Mouse (Mus musculus): ENCODE measurements around the gene Tfap2a.

The Tfap2a gene

GRCm38 (mm10) chr13:40738196-40738880 is at the start of gene Tfap2a:
Gene Tfap2a (minus strand): TSS chr13:40738376.
- DNase-seq (ENCODE audit: low read depth in 1 of 2, low spot score in 2 of 2): no peak

- no peak for DNase-seq (ENCODE audit: low read depth in 1 of 2, low spot score in 2 of 2)
Observed at GRCm38 (mm10) chr13:40784202-40784771, 46.1 kb upstream of the Tfap2a start.

GRCm38 (mm10) chr13:40757995-40758394 is 19.8 kb upstream of the Tfap2a start:
- no peak for DNase-seq (ENCODE audit: low read depth in 1 of 2, low spot score in 2 of 2)

- DNase-seq (ENCODE audit: low read depth in 1 of 2, low spot score in 2 of 2): no peak
Observed at GRCm38 (mm10) chr13:40756356-40756755, 18.2 kb upstream of the Tfap2a start.

- DNase-seq (ENCODE audit: low read depth in 1 of 2, low spot score in 2 of 2): no peak
Observed at GRCm38 (mm10) chr13:40754091-40754490, 15.9 kb upstream of the Tfap2a start.

GRCm38 (mm10) chr13:40751889-40752288 is 13.7 kb upstream of the Tfap2a start:
- DNase-seq (ENCODE audit: low read depth in 1 of 2, low spot score in 2 of 2): no peak

- no peak for DNase-seq (ENCODE audit: low read depth in 1 of 2, low spot score in 2 of 2)
Observed at GRCm38 (mm10) chr13:40749603-40749905, 11.4 kb upstream of the Tfap2a start.

- DNase-seq (ENCODE audit: low read depth in 1 of 2, low spot score in 2 of 2): no peak
Observed at GRCm38 (mm10) chr13:40748785-40749602, 10.8 kb upstream of the Tfap2a start.

- no peak for DNase-seq (ENCODE audit: low read depth in 1 of 2, low spot score in 2 of 2)
Observed at GRCm38 (mm10) chr13:40744111-40744805, 6.1 kb upstream of the Tfap2a start.

GRCm38 (mm10) chr13:40743221-40743620 is 5.0 kb upstream of the Tfap2a start:
- DNase-seq (ENCODE audit: low read depth in 1 of 2, low spot score in 2 of 2): no peak

GRCm38 (mm10) chr13:40741841-40742550 is 3.8 kb upstream of the Tfap2a start:
- no peak for DNase-seq (ENCODE audit: low read depth in 1 of 2, low spot score in 2 of 2)

- no peak for DNase-seq (ENCODE audit: low read depth in 1 of 2, low spot score in 2 of 2)
Observed at GRCm38 (mm10) chr13:40741436-40741835, 3.3 kb upstream of the Tfap2a start.

GRCm38 (mm10) chr13:40740727-40741360 is 2.7 kb upstream of the Tfap2a start:
- no peak for DNase-seq (ENCODE audit: low read depth in 1 of 2, low spot score in 2 of 2)

- no peak for DNase-seq (ENCODE audit: low read depth in 1 of 2, low spot score in 2 of 2)
Observed at GRCm38 (mm10) chr13:40739901-40740300, 1.7 kb upstream of the Tfap2a start.

- no peak for DNase-seq (ENCODE audit: low read depth in 1 of 2, low spot score in 2 of 2)
Observed at GRCm38 (mm10) chr13:40739121-40739650, 1.0 kb upstream of the Tfap2a start.

GRCm38 (mm10) chr13:40737761-40738160 is 415 bp downstream of the Tfap2a start:
- no peak for DNase-seq (ENCODE audit: low read depth in 1 of 2, low spot score in 2 of 2)

- DNase-seq (ENCODE audit: low read depth in 1 of 2, low spot score in 2 of 2): no peak
Observed at GRCm38 (mm10) chr13:40737099-40737498, 1.1 kb downstream of the Tfap2a start.

GRCm38 (mm10) chr13:40736107-40736780 is 1.9 kb downstream of the Tfap2a start:
- DNase-seq (ENCODE audit: low read depth in 1 of 2, low spot score in 2 of 2): no peak

GRCm38 (mm10) chr13:40735416-40736106 is 2.6 kb downstream of the Tfap2a start:
- DNase-seq (ENCODE audit: low read depth in 1 of 2, low spot score in 2 of 2): no peak
